Mouse (Mus musculus) bone marrow macrophage, adult 2 months (primary cell): ENCODE measurements around the gene Slx4ip. TPM values are rescaled to one million over a fixed set of nuclear protein-coding genes. Genes with fewer than 3 reads are reported as not detected.

ENCODE experiments used
- H3K27ac ChIP-seq: 2 replicates; pipeline ENCODE4 v1.5.1; 2012; ENCODE audit warnings: low read depth, low read length; ENCODE audit not compliant: insufficient read depth
- H3K4me1 ChIP-seq: 2 replicates; pipeline ENCODE4 v1.6.1; 2012; ENCODE audit warnings: low read length; ENCODE audit not compliant: control insufficient read depth, insufficient read depth
- H3K4me3 ChIP-seq: 2 replicates; pipeline ENCODE4 v1.5.1; 2012; ENCODE audit warnings: mild to moderate bottlenecking, low read length, moderate library complexity; ENCODE audit not compliant: insufficient read depth
- CTCF ChIP-seq: IDR thresholded peaks from 2 replicates; pipeline ENCODE4 v1.5.1; 2012; ENCODE audit warnings: low read depth, mild to moderate bottlenecking, low read length, moderate library complexity
- POLR2A ChIP-seq: IDR thresholded peaks from 2 replicates; pipeline ENCODE4 v1.6.1; 2012; ENCODE audit warnings: mild to moderate bottlenecking, low read depth, low read length, borderline replicate concordance
- polyA plus RNA-seq: library from polyadenylated mRNA; stranded (reverse); fragments of >200 nt; gene quantifications from 2 replicates; pipeline ENCODE4 v1.2.4, GENCODE M21; 2012; ENCODE audit not compliant: missing spikeins, insufficient read depth, insufficient read length

Slx4ip gene
- polyA plus RNA-seq = 4.7 and 4.9 TPM in 2 replicates

- peak within 1 kb of the TSS; percentile 93 for H3K27ac ChIP-seq
- peaks cover 13% of the 10 kb centered on the region for H3K4me1 ChIP-seq
- peak within 1 kb of the TSS; percentile 93 for H3K4me3 ChIP-seq
- TF ChIP-seq POLR2A (no peak), CTCF (no peak)
These were observed at the start of gene Slx4ip, which contains the start of the genes AL731706.1 and Mkks for GRCm38 (mm10) chr2:136891068-136891950. Gene Slx4ip (plus strand): TSS chr2:136891218. Gene AL731706.1 (minus strand): TSS chr2:136891389. Gene Mkks (minus strand): TSS chr2:136891389.

GRCm38 (mm10) chr2:136850366-136850765 lies 40.7 kb upstream of the Slx4ip start:
- no peak overlapping the region for H3K27ac ChIP-seq
- H3K4me3 ChIP-seq = no peak overlapping the region
- H3K4me1 ChIP-seq = no peaks in the 10 kb centered on the region
- TF ChIP-seq POLR2A = no peak

GRCm38 (mm10) chr2:136854543-136855388 lies 36.3 kb upstream of the Slx4ip start:
- no peak for TF ChIP-seq CTCF
- TF ChIP-seq POLR2A = no peak
- no peak overlapping the region for H3K4me3 ChIP-seq
- H3K4me1 ChIP-seq = no peaks in the 10 kb centered on the region

GRCm38 (mm10) chr2:136885579-136885978 lies 5.4 kb upstream of the Slx4ip start, which contains the start of gene AL731706.2:
Gene AL731706.2 (minus strand): TSS chr2:136885679.
- peaks cover 7% of the 10 kb centered on the region; the same call in 1 of the 2 replicates for H3K4me1 ChIP-seq
- no peak within 1 kb of the TSS for H3K27ac ChIP-seq
- TF ChIP-seq POLR2A (no peak), CTCF (no peak)
- H3K4me3 ChIP-seq = no peak within 1 kb of the TSS

More at GRCm38 (mm10) chr2:136854543-136855388, 36.3 kb upstream of the Slx4ip start:
- no peak overlapping the region for H3K27ac ChIP-seq

- peaks cover 7% of the 10 kb centered on the region; the same call in 1 of the 2 replicates for H3K4me1 ChIP-seq
- H3K4me3 ChIP-seq = no peak overlapping the region
- TF ChIP-seq CTCF (no peak), POLR2A (no peak)
- no peak overlapping the region for H3K27ac ChIP-seq
These were observed 4.2 kb upstream of the Slx4ip start for GRCm38 (mm10) chr2:136886846-136887245.

GRCm38 (mm10) chr2:136890716-136891067 lies 326 bp upstream of the Slx4ip start:
- Histone ChIP-seq H3K4me3 (peak overlapping the region; percentile 93), H3K27ac (peak overlapping the region; percentile 93)

GRCm38 (mm10) chr2:136891951-136892371 lies 943 bp downstream of the Slx4ip start:
- H3K4me1 ChIP-seq = peaks cover 16% of the 10 kb centered on the region
- TF ChIP-seq POLR2A (no peak), CTCF (no peak)
- peak overlapping the region; percentile 64 for H3K27ac ChIP-seq
- peak overlapping the region; percentile 79 for H3K4me3 ChIP-seq

More at GRCm38 (mm10) chr2:136890716-136891067, 326 bp upstream of the Slx4ip start:
- peaks cover 12% of the 10 kb centered on the region; the same call in 1 of the 2 replicates for H3K4me1 ChIP-seq

GRCm38 (mm10) chr2:136894494-136894893 lies 3.5 kb downstream of the Slx4ip start:
- no peak overlapping the region for H3K27ac ChIP-seq
- no peak for TF ChIP-seq POLR2A
- no peak for TF ChIP-seq CTCF
- H3K4me1 ChIP-seq = peaks cover 11% of the 10 kb centered on the region
- no peak overlapping the region for H3K4me3 ChIP-seq

- Histone ChIP-seq H3K4me3 (no peak overlapping the region), H3K27ac (no peak overlapping the region), H3K4me1 (peaks cover 9% of the 10 kb centered on the region)
- TF ChIP-seq CTCF (no peak), POLR2A (no peak)
These were observed 5.1 kb downstream of the Slx4ip start for GRCm38 (mm10) chr2:136896131-136896530.
